Mouse (Mus musculus) ES-E14 (cell line): ENCODE results near the gene Sorcs2. TPM values are rescaled to one million over a fixed set of nuclear protein-coding genes. Genes with fewer than 3 reads are reported as not detected.
A peak's percentile ranks its signal among the peaks of the same experiment; 100 is the strongest.

Experiments used
- DNase-seq: peaks from one replicate; pipeline ENCODE4 v3.0.0-alpha.2; 2013; ENCODE audit warnings: low read depth, low spot score
- H3K27ac ChIP-seq: 2 replicates; pipeline ENCODE4 v1.5.1; 2012; ENCODE audit warnings: low read depth, mild to moderate bottlenecking, low read length, moderate library complexity, mixed read lengths; ENCODE audit not compliant: poor library complexity, insufficient read depth, severe bottlenecking
- H3K36me3 ChIP-seq: 2 replicates; pipeline ENCODE4 v1.6.1; 2012; ENCODE audit warnings: mild to moderate bottlenecking, low read length, moderate library complexity, mixed read lengths; ENCODE audit not compliant: control insufficient read depth, poor library complexity, insufficient read depth, severe bottlenecking
- H3K4me1 ChIP-seq, 2 experiments: fragments of 150-350 bp in 1 of 2; sonication (generic) in 1 of 2; 2 replicates each; pipeline ENCODE4 v1.6.1; 2012; ENCODE audit warnings: low read length in 2 of 2, mild to moderate bottlenecking in 1 of 2, mixed read lengths in 1 of 2; ENCODE audit not compliant: control insufficient read depth in 2 of 2, insufficient read depth in 2 of 2, poor library complexity in 1 of 2
- H3K4me3 ChIP-seq, 2 experiments: fragments of 150-350 bp in 1 of 2; sonication (generic) in 1 of 2; 2 replicates each; pipeline ENCODE4 v1.5.1; 2012; ENCODE audit warnings: low read length in 2 of 2, low read depth in 1 of 2, mild to moderate bottlenecking in 1 of 2, mixed read lengths in 1 of 2; ENCODE audit not compliant: insufficient read depth in 1 of 2, poor library complexity in 1 of 2, severe bottlenecking in 1 of 2
- H3K9ac ChIP-seq: 2 replicates; pipeline ENCODE4 v1.6.1; 2012; ENCODE audit warnings: low read depth, mild to moderate bottlenecking, low read length, mixed read lengths; ENCODE audit not compliant: poor library complexity, insufficient read depth, severe bottlenecking
- H3K9me3 ChIP-seq: fragments of 150-350 bp; sonication (generic); 2 replicates; pipeline ENCODE4 v1.6.1; 2012; ENCODE audit warnings: low read depth, mild to moderate bottlenecking, low read length; ENCODE audit not compliant: control insufficient read depth, insufficient read depth
- CHD2 ChIP-seq: IDR thresholded peaks from 2 replicates; pipeline ENCODE4 v1.6.1; 2014; ENCODE audit warnings: mild to moderate bottlenecking, low read depth, low read length, inconsistent platforms
- HCFC1 ChIP-seq: IDR thresholded peaks from 2 replicates; pipeline ENCODE4 v1.6.1; 2012; ENCODE audit warnings: low read length, inconsistent platforms, borderline replicate concordance; ENCODE audit not compliant: insufficient read depth
- MAFK ChIP-seq: IDR thresholded peaks from 2 replicates; pipeline ENCODE4 v1.6.1; 2014; ENCODE audit warnings: mild to moderate bottlenecking, low read depth, low read length, inconsistent platforms; ENCODE audit not compliant: insufficient read depth
- ZC3H11A ChIP-seq: IDR thresholded peaks from 2 replicates; pipeline ENCODE4 v1.6.1; 2012; ENCODE audit warnings: low read depth, mild to moderate bottlenecking, inconsistent platforms, low read length, borderline replicate concordance
- ZNF384 ChIP-seq: IDR thresholded peaks from 2 replicates; pipeline ENCODE4 v1.6.1; 2012; ENCODE audit warnings: low read depth, low read length, inconsistent platforms
- in situ Hi-C, 2 experiments: fragments of 600-800 bp; cut with MboI; formaldehyde crosslinking; loops; one replicate each; pipeline ENCODE4 v1.15.1; 2025; ENCODE audit warnings: low sequenced_read_pairs in 2 of 2, inconsistent platforms in 1 of 2; ENCODE audit not compliant: unreplicated experiment in 2 of 2
- total RNA-seq: library from RNA; depleted of rRNA; stranded (reverse); fragments of 300-350 nt; gene quantifications from 2 replicates; pipeline ENCODE4 v1.2.3, GENCODE M21; 2012

Gene Sorcs2
- total RNA-seq, 1 experiment: 5.4 TPM

DNA sequence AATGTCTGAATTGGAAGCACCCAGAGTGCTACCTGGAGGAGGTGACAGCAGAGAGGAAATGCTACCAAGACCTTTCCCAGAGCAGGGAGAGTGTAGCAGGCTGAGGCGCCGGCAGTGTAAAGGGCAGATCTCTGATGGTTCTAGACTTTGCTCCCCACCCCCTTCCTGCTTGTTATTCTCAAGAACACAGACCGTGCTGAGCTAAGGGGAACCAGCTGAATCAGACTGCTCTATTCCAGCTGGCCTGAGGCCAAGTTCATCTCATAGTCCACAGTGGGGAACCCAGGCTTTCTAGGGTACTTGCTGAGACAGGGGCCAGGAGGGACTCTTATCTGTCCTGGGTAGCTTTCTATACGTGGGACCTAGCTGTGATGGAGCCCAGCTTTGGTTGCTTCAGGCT lies 298.3 kb downstream of the Sorcs2 start:
- no peaks in the 10 kb centered on the region for H3K4me1 ChIP-seq
- H3K9me3 ChIP-seq: no peaks in the 10 kb centered on the region
- TF ChIP-seq ZNF384 (no peak), ZC3H11A (no peak), MAFK (no peak), HCFC1 (no peak), CHD2 (no peak)
- no peak for DNase-seq
- H3K9ac ChIP-seq: no peak overlapping the region
- in situ Hi-C loops: no loop called here
- H3K4me3 ChIP-seq: no peak overlapping the region
- H3K27ac ChIP-seq: no peak overlapping the region
- no peaks in the 10 kb centered on the region for H3K36me3 ChIP-seq

GRCm38 (mm10) chr5:36096046-36096445 lies 301.9 kb downstream of the Sorcs2 start:
- in situ Hi-C loops: no loop called here

GRCm38 (mm10) chr5:36090036-36090435 lies 307.9 kb downstream of the Sorcs2 start:
- no peaks in the 10 kb centered on the region for H3K4me1 ChIP-seq
- H3K4me3 ChIP-seq: no peak overlapping the region
- no peak for DNase-seq
- no peak overlapping the region for H3K9ac ChIP-seq
- H3K36me3 ChIP-seq: no peaks in the 10 kb centered on the region
- no peak overlapping the region for H3K27ac ChIP-seq
- TF ChIP-seq MAFK (0 out of 2 replicates have a peak, but pooled peaks have one; percentile 11), CHD2 (no peak)
- H3K9me3 ChIP-seq: no peaks in the 10 kb centered on the region
- in situ Hi-C loops: no loop called here

More at GRCm38 (mm10) chr5:36096046-36096445, 301.9 kb downstream of the Sorcs2 start:
- no peak for TF ChIP-seq ZNF384
- no peak for TF ChIP-seq MAFK
- DNase-seq: no peak
- Histone ChIP-seq H3K4me1 (no peaks in the 10 kb centered on the region), H3K9me3 (no peaks in the 10 kb centered on the region), H3K9ac (no peak overlapping the region), H3K4me3 (no peak overlapping the region), H3K27ac (no peak overlapping the region), H3K36me3 (no peaks in the 10 kb centered on the region)

- DNase-seq: no peak
- Histone ChIP-seq H3K36me3 (no peaks in the 10 kb centered on the region), H3K9me3 (no peaks in the 10 kb centered on the region), H3K4me1 (no peaks in the 10 kb centered on the region), H3K9ac (no peak overlapping the region), H3K27ac (no peak overlapping the region), H3K4me3 (no peak overlapping the region)
- in situ Hi-C loops: no loop called here
- TF ChIP-seq ZNF384 (no peak), CHD2 (no peak), MAFK (no peak), HCFC1 (no peak), ZC3H11A (no peak)
These were observed 308.7 kb downstream of the Sorcs2 start for GRCm38 (mm10) chr5:36089243-36089642.

DNA sequence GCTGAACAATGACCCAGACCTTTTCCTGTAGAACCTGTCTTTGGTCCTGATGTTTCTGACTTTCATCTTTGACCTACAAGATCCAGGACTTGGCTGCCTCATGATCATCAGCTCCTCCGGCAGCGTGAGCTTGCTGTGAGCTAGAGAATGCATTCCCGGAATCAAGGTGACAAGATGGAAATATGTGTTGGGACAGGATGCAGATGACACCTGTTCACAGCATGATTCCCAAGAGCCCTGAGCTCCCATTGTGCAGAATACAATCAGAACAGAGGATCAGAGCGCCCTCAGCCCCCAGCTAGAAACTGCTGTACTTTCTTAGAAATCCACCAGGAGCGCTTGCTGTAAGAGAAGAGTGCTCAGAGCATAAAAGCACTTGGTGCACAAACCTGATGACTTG lies 311.0 kb downstream of the Sorcs2 start:
- Histone ChIP-seq H3K36me3 (no peaks in the 10 kb centered on the region), H3K27ac (no peak overlapping the region), H3K9me3 (no peaks in the 10 kb centered on the region), H3K9ac (no peak overlapping the region), H3K4me3 (no peak overlapping the region), H3K4me1 (peaks cover 0 to 3% of the 10 kb centered on the region in 2 experiments; a peak in 1 of 4 replicates)
- TF ChIP-seq ZNF384: no peak
- no peak for TF ChIP-seq MAFK
- DNase-seq: peak; percentile 9
- in situ Hi-C loops: no loop called here
